Mouse (Mus musculus): Measurements from ENCODE around the gene Nudt17. TPM values are rescaled to one million over a fixed set of nuclear protein-coding genes. Genes with fewer than 3 reads are reported as not detected.
"Not testable (repeated sequence)": the region's sequence is repeated elsewhere in the genome, so short reads cannot be mapped to it uniquely, and the experiment has no call there.

Nudt17 gene
- polyA plus RNA-seq (2015; fragmentation: Nextera tagmentation; extraction: Ambion mirVana), result 12.0 and 12.2 TPM in 2 replicates

DNA sequence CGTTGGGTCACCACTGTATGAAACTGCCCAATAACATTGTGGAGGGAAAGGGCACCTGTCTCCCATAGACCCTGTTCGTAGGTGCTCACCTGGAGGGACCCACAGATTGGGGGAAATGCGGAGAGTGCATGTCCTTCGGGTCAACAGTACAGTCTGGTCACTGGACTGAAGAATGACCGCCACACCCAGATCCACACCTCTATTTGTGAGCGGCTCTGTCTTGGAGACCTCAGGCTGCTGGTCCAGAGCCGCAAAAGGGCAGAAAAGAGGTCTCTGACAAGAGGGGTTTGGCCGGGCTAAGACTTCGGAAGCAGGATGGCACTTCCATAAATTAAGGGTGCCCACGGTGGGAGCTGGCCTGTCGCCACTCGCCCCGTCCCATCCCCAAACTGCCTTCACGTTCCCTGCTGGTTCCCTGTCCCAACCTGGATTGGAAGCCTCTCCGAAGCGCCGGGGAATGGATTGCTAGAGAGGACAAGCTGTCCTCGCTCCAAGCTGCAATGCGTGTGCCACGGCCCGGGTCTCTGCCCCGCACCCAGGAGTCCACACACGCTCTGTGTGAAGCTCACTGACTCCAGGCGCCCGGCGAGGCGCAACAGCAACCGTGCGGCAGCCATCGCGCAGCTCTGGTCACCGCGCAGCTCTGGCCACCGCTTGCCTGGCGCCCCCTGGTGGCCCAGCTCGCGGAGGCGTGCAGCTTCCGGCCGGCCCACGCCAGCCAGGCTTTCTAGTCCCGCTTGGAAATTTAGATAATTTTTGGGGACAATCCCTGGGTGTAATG lies at the start of gene Nudt17:
Nudt17 (minus strand) TSS at position 660 of the 781 bp plus-strand sequence.
- no peaks in the 10 kb centered on the region for H3K27me3 ChIP-seq (ENCODE audit: insufficient read depth, low read length)
- peak; percentile 89 for ATAC-seq (ENCODE audit: low FRiP score, low TSS enrichment)
- peak within 1 kb of the TSS; percentile 80 for H3K9ac ChIP-seq (replicated peaks; ENCODE audit: low read length)
- H3K4me1 ChIP-seq (ENCODE audit: insufficient read depth, low read length), result peaks cover 5% of the 10 kb centered on the region; the same call in 1 of the 2 replicates
- WGBS, result 4% methylated on average over 42 of the region's 42 CpGs
- peaks cover 48% of the 10 kb centered on the region for H3K36me3 ChIP-seq (ENCODE audit: insufficient read depth, low read length)
- H3K27ac ChIP-seq (ENCODE audit: low read length), result no peak within 1 kb of the TSS
- peak within 1 kb of the TSS; percentile 59 for H3K4me3 ChIP-seq (ENCODE audit: low read length)
- peak within 1 kb of the TSS; percentile 96 for H3K4me2 ChIP-seq (replicated peaks; ENCODE audit: low read depth, low read length)
- no peaks in the 10 kb centered on the region for H3K9me3 ChIP-seq (ENCODE audit: low read length)

DNA sequence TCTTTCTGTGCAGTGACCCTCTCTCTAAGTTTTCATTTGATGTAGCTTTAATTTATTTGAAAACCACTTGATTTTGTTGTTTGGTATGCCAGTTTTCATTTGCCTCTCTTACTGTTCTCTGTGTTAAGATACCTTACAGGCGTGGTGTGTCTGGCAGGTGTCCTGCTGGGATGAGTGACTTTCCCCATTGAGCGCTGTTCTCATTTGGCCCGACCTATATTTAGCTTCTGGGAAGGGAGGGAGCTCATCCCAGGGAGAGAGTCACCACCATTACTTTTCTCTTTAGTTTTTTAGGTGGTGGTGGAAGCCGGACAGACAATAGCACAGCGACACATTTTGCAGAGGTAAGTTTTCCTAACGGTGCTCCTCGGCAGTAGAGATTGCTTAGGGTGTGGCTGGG lies 49.3 kb upstream of the Nudt17 start:
- no peak overlapping the region for H3K4me2 ChIP-seq (replicated peaks; ENCODE audit: low read depth, low read length)
- H3K4me1 ChIP-seq (ENCODE audit: insufficient read depth, low read length), result no peaks in the 10 kb centered on the region
- no peaks in the 10 kb centered on the region for H3K36me3 ChIP-seq (ENCODE audit: insufficient read depth, low read length)
- H3K27me3 ChIP-seq (ENCODE audit: insufficient read depth, low read length), result no peaks in the 10 kb centered on the region
- H3K27ac ChIP-seq (ENCODE audit: low read length), result no peak overlapping the region
- no peak overlapping the region for H3K4me3 ChIP-seq (ENCODE audit: low read length)
- ATAC-seq (ENCODE audit: low FRiP score, low TSS enrichment), result no peak
- no peaks in the 10 kb centered on the region for H3K9me3 ChIP-seq (ENCODE audit: low read length)
- WGBS, result 82% methylated on average over 7 of the region's 7 CpGs
- H3K9ac ChIP-seq (replicated peaks; ENCODE audit: low read length), result no peak overlapping the region

DNA sequence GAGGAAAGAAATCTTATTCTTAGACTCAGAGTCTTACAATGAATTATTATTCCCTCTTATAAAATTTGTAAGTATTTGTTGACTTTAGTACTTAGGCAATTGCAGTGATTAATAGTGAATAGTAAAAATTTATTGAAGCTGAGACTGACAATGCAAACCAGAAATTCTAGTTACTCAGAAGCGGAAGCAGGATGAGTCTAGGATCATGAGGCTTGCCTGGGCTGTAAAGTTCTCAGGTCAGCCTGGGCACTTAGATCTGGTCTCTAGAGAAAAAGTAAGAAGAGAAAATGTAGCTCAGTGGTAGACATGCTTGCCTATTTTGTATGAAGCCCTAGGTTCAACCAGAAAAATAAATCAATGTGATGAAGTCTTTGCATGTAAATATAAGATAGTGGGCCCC lies 47.6 kb upstream of the Nudt17 start:
- Histone ChIP-seq H3K27me3 (ENCODE audit: insufficient read depth, low read length) (no peaks in the 10 kb centered on the region), H3K4me2 (replicated peaks; ENCODE audit: low read depth, low read length) (no peak overlapping the region), H3K27ac (ENCODE audit: low read length) (no peak overlapping the region), H3K9me3 (ENCODE audit: low read length) (no peaks in the 10 kb centered on the region), H3K4me3 (ENCODE audit: low read length) (no peak overlapping the region), H3K36me3 (ENCODE audit: insufficient read depth, low read length) (no peaks in the 10 kb centered on the region), H3K9ac (replicated peaks; ENCODE audit: low read length) (no peak overlapping the region), H3K4me1 (ENCODE audit: insufficient read depth, low read length) (no peaks in the 10 kb centered on the region)
- ATAC-seq (ENCODE audit: low FRiP score, low TSS enrichment), result no peak
- WGBS, result 92% methylated on average over 1 of the region's 1 CpGs

DNA sequence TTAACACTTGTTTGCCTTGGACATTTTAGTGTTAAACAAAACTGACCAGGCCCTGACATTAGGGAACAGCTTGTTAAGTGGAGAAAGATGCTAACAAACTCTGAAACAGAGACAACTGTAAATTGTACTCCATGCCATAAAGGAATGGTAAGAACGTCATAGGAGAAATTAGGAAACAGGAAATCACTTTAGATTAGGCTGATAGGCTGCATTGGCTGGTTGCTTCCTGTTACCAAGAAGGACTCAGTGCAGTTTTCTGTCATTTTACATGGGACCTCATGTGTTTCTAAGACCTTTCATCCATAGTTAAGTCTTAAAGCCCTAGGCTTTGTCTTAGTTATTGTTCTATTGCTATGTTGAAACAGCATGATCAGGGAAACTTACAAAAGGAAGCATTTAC lies 38.5 kb upstream of the Nudt17 start:
- H3K4me3 ChIP-seq (ENCODE audit: low read length), result no peak overlapping the region
- no peaks in the 10 kb centered on the region for H3K9me3 ChIP-seq (ENCODE audit: low read length)
- H3K27ac ChIP-seq (ENCODE audit: low read length), result no peak overlapping the region
- H3K9ac ChIP-seq (replicated peaks; ENCODE audit: low read length), result no peak overlapping the region
- H3K4me2 ChIP-seq (replicated peaks; ENCODE audit: low read depth, low read length), result no peak overlapping the region
- 44% methylated on average over 1 of the region's 1 CpGs for WGBS
- ATAC-seq (ENCODE audit: low FRiP score, low TSS enrichment), result no peak
- H3K36me3 ChIP-seq (ENCODE audit: insufficient read depth, low read length), result no peaks in the 10 kb centered on the region
- no peaks in the 10 kb centered on the region for H3K27me3 ChIP-seq (ENCODE audit: insufficient read depth, low read length)
- no peaks in the 10 kb centered on the region for H3K4me1 ChIP-seq (ENCODE audit: insufficient read depth, low read length)

DNA sequence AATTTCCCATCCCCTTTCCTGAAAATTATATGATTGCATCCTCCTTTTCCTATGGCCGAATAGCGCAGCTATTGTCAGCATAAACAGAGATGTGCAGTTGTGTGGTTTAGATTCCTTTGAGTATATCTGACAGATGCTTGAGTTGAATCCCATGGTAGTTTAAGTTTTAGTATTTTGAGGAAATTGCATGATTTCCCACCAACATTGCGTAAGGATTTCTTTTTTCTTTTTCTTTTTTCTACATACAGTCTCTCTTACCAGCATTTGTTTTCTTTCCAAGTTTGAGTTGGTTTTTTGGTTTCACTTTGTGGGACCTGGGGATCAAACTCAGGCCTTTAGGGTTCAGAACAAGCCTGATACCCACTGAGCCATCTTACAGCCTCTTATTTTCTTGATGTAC lies 36.0 kb upstream of the Nudt17 start:
- Histone ChIP-seq H3K9me3 (ENCODE audit: low read length) (no peaks in the 10 kb centered on the region), H3K27ac (ENCODE audit: low read length) (no peak overlapping the region), H3K9ac (replicated peaks; ENCODE audit: low read length) (no peak overlapping the region), H3K27me3 (ENCODE audit: insufficient read depth, low read length) (no peaks in the 10 kb centered on the region), H3K4me3 (ENCODE audit: low read length) (no peak overlapping the region), H3K4me1 (ENCODE audit: insufficient read depth, low read length) (no peaks in the 10 kb centered on the region), H3K36me3 (ENCODE audit: insufficient read depth, low read length) (no peaks in the 10 kb centered on the region), H3K4me2 (replicated peaks; ENCODE audit: low read depth, low read length) (no peak overlapping the region)
- ATAC-seq (ENCODE audit: low FRiP score, low TSS enrichment), result no peak
- 99% methylated on average over 3 of the region's 3 CpGs for WGBS

DNA sequence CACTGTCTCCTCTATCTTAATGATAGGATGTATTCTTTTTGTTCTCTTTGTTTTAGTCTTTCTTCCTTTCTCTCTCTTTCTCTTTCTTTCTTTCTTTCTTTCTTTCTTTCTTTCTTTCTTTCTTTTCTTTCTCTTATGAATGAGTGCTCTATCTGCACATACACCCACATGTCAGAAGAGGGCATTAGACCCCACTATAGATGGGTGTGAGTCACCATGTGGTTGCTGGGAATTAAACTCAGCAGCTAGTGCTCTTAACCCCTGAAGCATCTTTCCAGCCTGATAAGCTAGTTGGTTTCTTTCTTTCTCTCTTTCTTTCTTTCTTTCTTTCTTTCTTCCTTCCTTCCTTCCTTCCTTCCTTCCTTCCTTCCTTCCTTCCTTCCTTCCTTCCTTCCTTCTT lies 31.9 kb upstream of the Nudt17 start:
- H3K9ac ChIP-seq (replicated peaks; ENCODE audit: low read length); H3K4me1 ChIP-seq (ENCODE audit: insufficient read depth, low read length); H3K4me2 ChIP-seq (replicated peaks; ENCODE audit: low read depth, low read length); H3K36me3 ChIP-seq (ENCODE audit: insufficient read depth, low read length); H3K27ac ChIP-seq (ENCODE audit: low read length); H3K9me3 ChIP-seq (ENCODE audit: low read length); H3K27me3 ChIP-seq (ENCODE audit: insufficient read depth, low read length); H3K4me3 ChIP-seq (ENCODE audit: low read length); ATAC-seq (ENCODE audit: low FRiP score, low TSS enrichment): not testable (repeated sequence)

DNA sequence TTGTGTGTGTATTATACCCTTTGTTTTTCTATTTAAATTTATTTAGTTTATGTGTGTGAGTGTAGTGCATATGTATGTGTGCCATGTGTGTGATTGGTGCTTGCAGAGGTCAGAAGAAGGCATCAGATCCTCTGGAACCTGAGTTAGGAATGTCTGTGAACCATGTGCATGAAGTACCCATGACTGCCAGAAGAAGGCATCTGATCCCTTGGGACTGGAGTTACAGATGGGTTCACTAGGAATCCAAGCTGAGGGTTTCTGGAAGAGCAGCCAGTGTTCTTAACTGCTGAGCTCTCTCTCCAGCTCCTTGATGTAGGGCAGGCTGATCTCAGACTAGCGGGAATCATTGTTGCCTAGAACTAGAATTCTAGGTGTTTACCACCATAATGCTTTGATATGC lies 29.6 kb upstream of the Nudt17 start:
- Histone ChIP-seq H3K4me2 (replicated peaks; ENCODE audit: low read depth, low read length) (no peak overlapping the region), H3K9ac (replicated peaks; ENCODE audit: low read length) (no peak overlapping the region), H3K9me3 (ENCODE audit: low read length) (no peaks in the 10 kb centered on the region), H3K36me3 (ENCODE audit: insufficient read depth, low read length) (no peaks in the 10 kb centered on the region), H3K27me3 (ENCODE audit: insufficient read depth, low read length) (no peaks in the 10 kb centered on the region), H3K4me1 (ENCODE audit: insufficient read depth, low read length) (0 out of 2 replicates have a peak, but pooled peaks cover 7% of the 10 kb centered on the region), H3K27ac (ENCODE audit: low read length) (no peak overlapping the region), H3K4me3 (ENCODE audit: low read length) (no peak overlapping the region)
- WGBS, result 94% methylated on average over 1 of the region's 1 CpGs
- ATAC-seq (ENCODE audit: low FRiP score, low TSS enrichment), result no peak

DNA sequence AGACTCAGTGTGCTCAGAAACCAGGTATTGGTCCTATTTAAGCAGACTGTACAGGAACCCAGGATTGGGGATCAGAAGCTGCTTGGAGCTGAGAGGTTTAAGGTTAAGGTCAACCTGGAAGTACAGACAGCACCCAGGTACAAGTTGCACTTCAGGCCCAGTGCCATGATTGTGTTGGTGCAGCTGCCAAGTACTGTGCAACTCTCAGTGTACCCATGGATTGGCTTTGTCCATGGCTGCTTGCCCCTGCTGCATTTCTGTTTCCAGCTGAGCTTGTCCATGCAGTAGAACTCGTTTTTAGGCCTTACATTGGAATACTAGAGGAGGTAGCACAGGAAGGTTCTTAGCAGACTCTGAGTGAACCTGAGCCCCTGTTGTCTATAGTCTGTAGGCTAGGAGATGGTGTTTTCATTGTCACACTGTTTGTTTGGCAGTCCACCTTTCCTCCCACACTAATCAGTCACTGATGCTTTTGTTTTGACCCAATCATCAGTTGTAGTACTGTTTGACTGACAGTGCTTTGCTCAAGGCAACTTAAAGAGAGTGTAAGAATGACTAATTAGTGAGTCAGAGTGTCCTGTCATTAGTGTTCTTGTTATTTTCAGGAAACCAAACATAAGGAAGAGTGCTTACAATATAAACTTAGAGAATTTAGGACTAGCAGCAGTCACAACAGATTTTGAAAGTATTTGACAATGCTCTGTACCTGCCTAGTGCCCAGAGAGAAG lies 28.8 kb upstream of the Nudt17 start:
- WGBS, result 69% methylated on average over 1 of the region's 1 CpGs

DNA sequence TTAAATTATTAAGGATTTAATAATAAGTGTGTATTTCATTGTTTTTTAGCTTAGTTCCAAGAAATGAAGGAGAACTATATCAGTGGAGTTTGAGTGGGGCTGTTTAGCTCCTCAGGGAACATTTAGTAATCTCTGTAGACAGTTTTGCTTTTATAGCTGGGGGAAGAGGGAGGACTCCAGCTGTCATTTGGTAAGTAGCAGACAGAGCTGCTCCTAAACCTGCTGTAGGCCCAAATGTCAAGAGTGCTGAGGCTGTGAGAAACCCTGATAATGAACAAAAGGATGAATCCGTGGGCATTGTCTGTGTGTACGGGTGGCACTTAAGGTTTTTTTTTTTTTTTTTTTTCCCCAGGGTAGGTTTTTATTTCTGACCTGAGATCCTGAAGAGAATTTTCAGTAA lies 26.8 kb upstream of the Nudt17 start:
- no peaks in the 10 kb centered on the region for H3K36me3 ChIP-seq (ENCODE audit: insufficient read depth, low read length)
- WGBS, result 81% methylated on average over 2 of the region's 2 CpGs
- H3K4me2 ChIP-seq (replicated peaks; ENCODE audit: low read depth, low read length), result no peak overlapping the region
- no peak overlapping the region for H3K4me3 ChIP-seq (ENCODE audit: low read length)
- no peak for ATAC-seq (ENCODE audit: low FRiP score, low TSS enrichment)
- H3K9ac ChIP-seq (replicated peaks; ENCODE audit: low read length), result no peak overlapping the region
- no peaks in the 10 kb centered on the region for H3K27me3 ChIP-seq (ENCODE audit: insufficient read depth, low read length)
- H3K4me1 ChIP-seq (ENCODE audit: insufficient read depth, low read length), result 0 out of 2 replicates have a peak, but pooled peaks cover 10% of the 10 kb centered on the region
- H3K9me3 ChIP-seq (ENCODE audit: low read length), result no peaks in the 10 kb centered on the region
- H3K27ac ChIP-seq (ENCODE audit: low read length), result no peak overlapping the region

More for the DNA sequence above, 28.8 kb upstream of the Nudt17 start:
- Histone ChIP-seq H3K9ac (replicated peaks; ENCODE audit: low read length) (no peak overlapping the region), H3K4me1 (ENCODE audit: insufficient read depth, low read length) (0 out of 2 replicates have a peak, but pooled peaks cover 7% of the 10 kb centered on the region), H3K4me2 (replicated peaks; ENCODE audit: low read depth, low read length) (no peak overlapping the region), H3K27ac (ENCODE audit: low read length) (no peak overlapping the region), H3K27me3 (ENCODE audit: insufficient read depth, low read length) (no peaks in the 10 kb centered on the region), H3K9me3 (ENCODE audit: low read length) (no peaks in the 10 kb centered on the region), H3K4me3 (ENCODE audit: low read length) (no peak overlapping the region), H3K36me3 (ENCODE audit: insufficient read depth, low read length) (no peaks in the 10 kb centered on the region)
- no peak for ATAC-seq (ENCODE audit: low FRiP score, low TSS enrichment)

DNA sequence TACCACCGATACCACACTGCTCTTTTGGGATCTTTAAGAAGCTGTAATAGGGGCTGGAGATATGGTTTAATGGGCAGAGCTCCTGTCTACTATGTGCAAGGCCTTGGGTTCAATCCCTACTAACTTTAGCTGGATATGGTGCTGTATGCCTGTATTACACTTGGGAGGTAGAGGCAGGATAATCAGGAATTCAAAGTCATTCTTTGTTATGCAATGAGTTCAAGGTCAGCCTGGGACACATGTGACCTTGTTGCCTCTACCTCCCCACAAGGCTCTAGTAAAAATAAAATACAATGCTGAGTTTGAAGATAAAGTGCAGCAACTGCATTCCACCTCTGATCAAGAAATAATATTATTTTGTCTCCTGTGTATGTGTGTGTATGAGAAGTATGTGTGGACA lies 25.6 kb upstream of the Nudt17 start:
- H3K9me3 ChIP-seq (ENCODE audit: low read length), result no peaks in the 10 kb centered on the region
- 97% methylated on average over 1 of the region's 1 CpGs for WGBS
- no peak for ATAC-seq (ENCODE audit: low FRiP score, low TSS enrichment)

More for the DNA sequence above, 25.6 kb upstream of the Nudt17 start:
- H3K4me3 ChIP-seq (ENCODE audit: low read length), result no peak overlapping the region
- H3K27me3 ChIP-seq (ENCODE audit: insufficient read depth, low read length), result no peaks in the 10 kb centered on the region
- H3K27ac ChIP-seq (ENCODE audit: low read length), result no peak overlapping the region
- peaks cover 18% of the 10 kb centered on the region for H3K4me1 ChIP-seq (ENCODE audit: insufficient read depth, low read length)
- H3K9ac ChIP-seq (replicated peaks; ENCODE audit: low read length), result no peak overlapping the region
- H3K36me3 ChIP-seq (ENCODE audit: insufficient read depth, low read length), result no peaks in the 10 kb centered on the region
- no peak overlapping the region for H3K4me2 ChIP-seq (replicated peaks; ENCODE audit: low read depth, low read length)

All from kidney, embryonic 16.5 days (tissue).